Mouse (Mus musculus) heart, adult 9 months (tissue): ENCODE data around the gene Gba.

Experiments used
- DNase-seq, 2 experiments: peaks; one replicate each; pipeline ENCODE4 v3.0.0; 2022; ENCODE audit warnings: low spot score in 2 of 2

The Gba gene

DNA sequence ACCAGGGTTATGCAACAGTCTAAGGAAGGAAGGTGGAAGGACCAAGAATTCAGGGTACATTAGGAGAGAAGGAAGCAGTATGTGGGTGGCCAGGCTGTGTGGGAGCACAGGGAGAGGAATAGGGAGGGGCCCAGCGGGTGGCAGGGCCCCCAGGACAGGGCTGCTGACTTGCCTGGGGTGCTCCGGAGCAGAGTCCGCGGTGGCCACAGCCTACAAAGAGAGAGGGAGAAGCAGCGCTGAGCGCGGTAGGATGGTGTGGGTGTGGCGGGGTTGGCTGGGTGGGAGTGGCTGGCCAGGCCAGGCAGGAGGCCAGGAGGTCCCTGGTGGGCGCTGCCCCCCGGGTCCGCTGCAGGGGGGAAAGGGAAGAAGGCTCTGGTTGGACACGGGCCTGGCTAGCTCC is 35.8 kb downstream of the Gba start:
- DNase-seq = no peak

DNA sequence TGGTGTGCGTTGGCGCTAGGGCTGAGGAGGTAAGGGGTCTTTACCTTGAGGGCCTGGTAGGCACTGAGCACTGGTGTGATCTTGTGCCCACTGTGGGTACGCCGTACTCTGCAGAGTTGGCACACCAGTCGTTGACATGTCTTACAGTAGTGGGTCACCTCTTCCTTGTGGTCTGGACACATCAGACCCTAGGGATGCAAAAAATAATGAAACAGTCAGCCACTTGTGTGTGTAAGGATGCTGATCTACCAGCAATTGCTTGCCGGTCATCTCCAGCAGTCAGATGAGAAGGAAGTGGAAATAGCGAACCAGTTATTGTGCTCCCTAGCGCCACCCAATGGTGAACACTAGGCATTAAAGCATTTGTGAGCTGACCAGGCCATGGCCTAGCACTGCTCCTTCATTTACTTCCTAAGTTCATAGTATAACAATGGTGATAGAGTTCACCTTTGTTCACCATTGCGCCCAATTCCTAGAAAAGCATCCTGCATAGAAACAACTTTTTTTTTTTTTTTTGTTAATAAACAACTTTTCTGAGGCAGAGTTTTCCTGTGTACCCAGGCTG is 39.7 kb downstream of the Gba start:
- no peak for DNase-seq

DNA sequence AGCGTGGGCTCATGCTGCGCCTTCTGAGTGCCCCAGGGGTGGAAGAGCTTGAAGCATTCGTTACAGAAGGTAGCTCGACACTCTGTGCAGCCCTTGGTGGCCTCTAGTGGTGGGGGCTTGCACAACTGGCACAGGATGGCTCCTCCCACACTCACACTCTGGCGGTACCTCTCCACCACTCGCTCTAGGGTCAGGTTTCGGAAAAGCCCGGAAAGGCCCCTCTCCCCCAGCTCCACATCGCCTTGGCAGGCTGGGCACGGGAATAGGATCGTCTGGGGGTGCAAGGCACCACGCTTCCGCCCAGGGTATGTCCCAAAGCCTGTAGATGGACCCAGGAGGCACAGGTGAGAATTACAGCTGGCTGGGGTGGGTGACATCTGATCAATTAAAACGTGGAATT is 40.9 kb downstream of the Gba start:
- no peak for DNase-seq

DNA sequence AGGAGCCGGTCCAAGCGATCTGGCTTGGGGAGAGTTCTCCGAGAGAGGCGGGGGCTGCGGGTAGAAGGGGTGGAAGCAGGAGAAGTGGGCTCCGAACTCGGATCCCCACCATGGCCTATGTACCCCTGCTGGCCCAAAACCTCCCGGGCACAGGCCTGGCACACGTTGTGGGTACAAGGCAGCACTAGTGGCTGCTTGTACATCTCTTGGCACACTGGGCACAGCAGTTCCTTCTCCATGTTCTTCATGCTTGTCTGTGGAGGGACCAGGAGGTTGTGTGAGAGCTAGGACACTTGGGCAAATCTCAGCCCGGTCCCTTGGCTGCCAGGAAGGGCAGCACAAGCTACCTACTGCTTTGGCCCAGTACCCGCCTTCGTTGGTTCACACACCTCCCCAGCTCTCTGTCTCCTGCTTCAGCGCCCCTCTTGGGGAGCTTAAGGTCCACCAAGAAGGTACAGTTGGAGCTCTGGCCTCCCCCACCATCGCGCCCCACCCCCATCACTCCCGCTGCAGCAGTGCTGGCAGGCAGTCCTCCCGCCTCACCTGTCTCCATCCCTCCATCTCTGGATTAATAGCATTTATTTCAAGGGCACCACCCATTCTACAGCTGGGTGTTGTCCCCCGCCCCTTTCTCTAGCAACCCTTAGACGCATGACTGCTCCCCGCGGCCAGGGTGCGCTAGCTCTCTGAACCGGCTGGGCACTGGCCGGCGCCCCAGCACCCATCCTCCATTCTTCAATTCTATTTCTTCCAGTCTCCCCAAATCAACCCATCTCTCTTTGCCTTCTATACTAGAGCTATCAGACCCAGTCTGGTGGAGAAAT is 41.6 kb downstream of the Gba start:
- no peak for DNase-seq

DNA sequence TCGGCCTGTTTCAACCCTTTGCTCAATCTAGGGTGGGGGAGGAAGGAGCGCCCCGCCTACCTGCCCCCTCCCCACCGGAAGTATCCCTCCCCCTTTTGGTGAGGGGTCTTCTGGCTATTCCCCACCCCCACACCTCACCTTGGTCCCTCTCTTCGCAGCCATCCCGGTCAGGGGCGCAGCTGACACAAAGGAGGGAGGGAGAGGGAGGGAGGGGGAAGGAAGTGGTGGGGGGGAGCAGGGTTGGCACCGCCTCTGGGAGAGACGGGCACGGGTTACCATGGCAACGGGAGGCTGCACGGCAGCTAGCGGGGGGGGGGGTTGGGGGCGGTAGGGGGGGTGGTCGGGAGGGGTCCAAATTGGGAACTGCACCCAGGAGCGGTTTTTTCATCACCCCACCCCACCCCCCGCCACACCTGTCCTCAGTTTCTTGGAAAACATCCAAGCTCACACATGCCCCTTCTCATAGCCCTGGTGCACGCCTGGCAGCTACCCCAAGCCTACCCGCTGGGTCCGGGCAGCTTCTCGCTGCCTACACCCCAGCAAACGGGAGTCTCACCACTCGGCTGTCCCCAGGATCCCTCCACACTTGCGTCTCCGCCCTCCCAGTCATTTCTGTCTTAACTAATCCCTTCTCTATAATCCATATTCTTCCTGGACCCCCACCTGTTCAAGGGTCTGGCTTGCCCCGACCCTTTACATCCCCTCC is 42.4 kb downstream of the Gba start:
- no peak for DNase-seq

DNA sequence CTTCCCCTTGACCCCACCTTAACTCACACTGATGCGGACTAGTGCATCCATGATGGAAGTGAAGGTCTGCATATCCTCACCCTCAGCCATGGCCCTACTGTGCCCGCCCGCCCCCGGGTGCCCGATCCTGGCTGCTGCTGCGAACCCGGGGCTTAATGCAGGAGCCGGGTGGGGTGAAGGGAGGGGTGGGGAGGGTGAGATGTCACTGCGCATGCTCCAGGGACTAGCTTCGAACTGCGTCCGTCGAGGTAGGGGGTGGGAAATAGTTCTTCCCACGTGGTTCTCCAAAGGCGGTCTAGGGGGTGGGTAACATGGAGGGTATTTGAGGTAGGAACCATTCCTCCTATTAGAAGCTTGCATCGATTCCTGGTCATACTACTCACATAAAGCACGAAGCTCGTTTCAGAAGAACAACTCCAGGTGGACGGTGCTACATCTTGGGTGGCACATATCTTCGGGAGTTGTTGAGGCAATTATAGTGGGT is 43.0 kb downstream of the Gba start, which contains the start of gene Krtcap2:
Krtcap2 (plus strand) TSS at position 279 of the 484 bp plus-strand sequence.
- peak in 1 of 2 experiments; percentile 46 for DNase-seq

DNA sequence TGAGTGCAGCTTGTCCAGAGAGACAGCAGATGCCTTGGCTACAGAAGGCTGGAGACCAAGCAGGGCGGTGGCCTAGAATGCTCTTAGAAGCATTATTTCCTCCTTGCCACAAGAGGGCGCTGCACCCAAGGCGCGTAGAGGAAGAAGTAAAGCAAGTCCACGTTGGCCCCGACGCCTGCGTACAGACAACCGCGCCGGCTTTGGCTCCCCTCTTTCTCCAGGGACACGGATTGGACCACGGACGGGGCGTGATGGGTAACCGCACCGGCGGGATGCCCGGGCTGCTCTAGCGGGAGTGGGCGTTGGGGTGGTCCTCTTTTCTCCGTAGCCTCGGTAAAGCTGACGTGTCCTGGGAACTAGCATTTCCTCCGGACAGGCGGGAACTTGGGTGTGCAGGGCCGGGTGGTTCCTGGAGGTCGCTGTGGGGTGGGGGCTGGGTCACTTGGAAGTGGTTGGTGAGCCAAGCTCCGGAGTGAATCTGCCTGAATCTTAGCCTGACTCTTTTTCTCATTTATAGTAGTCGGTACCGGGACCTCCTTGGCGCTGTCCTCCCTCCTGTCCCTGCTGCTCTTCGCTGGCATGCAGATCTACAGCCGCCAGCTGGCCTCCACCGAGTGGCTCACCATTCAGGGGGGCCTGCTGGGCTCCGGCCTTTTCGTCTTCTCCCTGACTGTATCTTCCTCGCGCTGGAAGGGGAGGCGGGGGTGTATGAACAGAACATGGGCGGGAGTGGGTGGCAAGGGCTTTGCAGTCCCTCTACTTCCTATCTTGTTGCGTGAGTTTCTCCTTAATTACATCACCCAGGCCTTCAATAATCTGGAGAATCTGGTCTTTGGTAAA is 43.8 kb downstream of the Gba start, which contains the start of gene Trim46:
Trim46 (minus strand) TSS at position 49 of the 840 bp plus-strand sequence.
- peak; percentile 87 to 91 for DNase-seq

DNA sequence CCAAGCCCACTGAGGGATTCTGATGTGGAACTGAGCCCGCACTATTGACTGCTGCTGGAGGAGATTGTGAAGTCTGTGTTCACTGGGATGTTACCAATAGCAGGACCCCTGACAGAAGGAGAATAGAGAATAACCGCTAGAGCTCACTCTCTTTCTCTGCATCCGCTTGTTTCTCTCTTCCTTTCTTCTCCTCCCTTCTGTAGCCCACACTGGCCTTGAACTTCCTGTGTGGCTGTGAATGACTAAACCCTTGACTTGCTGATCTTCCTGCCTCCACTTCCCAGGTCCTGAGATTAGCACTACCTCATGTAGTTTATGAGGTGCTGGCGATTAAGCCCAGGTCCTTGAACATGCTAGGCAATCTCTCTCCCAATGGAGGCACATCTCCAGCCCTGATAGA is 44.7 kb downstream of the Gba start:
- no peak for DNase-seq

DNA sequence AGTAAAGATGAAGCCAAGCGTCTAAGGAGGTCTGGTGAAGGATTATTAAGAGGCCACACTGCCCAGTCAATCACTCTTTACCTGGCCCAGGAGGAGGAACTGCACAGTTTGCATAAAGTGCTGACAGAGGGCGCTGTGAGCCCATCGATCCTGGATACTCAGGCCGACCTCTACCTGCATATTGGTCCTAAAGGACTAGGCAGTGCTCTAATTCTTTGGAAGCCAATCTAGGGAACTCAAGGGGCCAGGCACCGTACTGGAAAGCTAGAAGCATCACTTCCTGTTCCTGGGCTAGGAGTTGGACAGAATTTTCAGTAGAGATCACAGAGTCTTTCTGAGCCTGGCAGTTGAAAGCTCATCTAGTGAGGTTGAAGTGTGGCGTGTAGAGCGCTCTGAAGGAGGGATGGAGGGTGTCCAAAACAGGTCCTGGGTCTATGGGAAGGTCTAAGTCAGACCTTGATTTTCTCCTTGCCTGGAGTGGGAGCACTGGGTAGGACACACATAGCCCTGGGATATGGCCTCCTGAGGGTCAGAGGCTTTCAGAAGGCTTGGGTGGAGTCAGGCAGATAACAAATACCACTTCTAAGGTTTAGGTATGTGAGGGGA is 47.8 kb downstream of the Gba start:
- peak; percentile 77 to 84 for DNase-seq

DNA sequence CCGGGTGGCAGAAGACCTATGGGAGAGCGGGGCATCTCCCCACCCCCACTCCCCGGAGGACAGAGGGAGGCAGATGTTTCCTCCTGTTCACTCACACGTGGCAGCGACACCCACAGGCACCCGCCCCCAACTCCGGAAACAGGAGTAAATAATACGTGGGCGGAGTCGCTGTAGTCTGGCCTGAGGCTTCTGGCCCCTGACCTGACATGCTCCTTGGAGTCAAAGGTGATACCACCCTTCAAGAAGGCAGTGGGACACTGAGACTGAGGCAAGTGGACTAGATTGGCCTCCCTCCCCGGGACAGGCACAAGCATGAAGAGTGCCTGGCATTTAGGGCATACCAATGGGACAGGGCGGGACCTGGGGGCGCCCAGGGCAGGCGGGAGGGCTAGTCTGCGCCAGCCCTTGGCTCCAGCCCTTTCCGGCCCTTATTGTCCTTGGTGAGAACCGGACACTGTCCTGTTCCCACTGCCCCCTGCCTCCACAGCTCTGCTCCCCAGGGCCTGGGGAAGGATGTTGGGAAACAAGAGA is 48.7 kb downstream of the Gba start:
- peak; percentile 86 to 92 for DNase-seq

DNA sequence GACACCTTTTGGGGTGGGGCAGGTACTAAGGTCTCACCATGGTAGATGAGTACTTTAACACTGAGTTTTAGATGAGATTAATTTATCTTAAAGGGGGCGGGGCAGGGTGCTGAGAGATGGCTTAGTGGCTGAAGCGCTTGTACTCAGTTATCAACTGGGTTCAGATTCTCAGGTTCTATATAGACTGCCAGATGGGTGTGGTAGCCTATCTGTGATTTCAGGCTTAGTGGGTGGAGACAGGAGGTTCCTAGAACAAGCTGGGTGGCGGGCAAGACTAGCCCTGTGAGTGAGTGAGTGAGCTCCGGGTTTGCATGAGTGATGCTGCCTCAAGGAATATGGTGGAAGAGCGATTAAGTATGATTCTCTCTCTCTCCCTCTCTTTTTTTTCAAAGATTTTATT is 52.3 kb downstream of the Gba start:
- DNase-seq = no peak

DNA sequence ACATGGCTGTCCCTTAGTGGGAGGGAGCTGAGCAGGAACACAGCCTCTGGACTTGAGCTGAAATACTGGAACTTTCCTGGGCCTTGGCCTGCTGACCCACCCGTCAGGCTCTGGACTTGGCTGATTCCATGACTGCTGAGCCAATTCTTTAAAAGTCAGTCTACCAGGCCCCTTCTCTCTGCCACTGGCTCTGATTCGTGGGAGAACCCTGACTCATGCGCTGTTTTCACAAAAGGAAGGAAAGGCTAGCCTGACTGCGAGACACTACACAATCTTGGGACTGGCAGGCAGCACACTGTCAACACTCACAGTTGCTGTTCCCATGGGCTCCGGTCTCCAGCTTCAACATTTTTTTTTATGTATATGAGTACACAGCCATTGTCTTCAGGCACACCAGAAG is 53.4 kb downstream of the Gba start:
- peak; percentile 52 to 62 for DNase-seq
